Mouse (Mus musculus) ES-E14 (cell line): ENCODE results near the gene Lyve1. TPM values are rescaled to one million over a fixed set of nuclear protein-coding genes. Genes with fewer than 3 reads are reported as not detected.

Experiments used
- DNase-seq: peaks from one replicate; pipeline ENCODE4 v3.0.0-alpha.2; 2013; ENCODE audit warnings: low read depth, low spot score
- H3K27ac ChIP-seq: 2 replicates; pipeline ENCODE4 v1.5.1; 2012; ENCODE audit warnings: low read depth, mild to moderate bottlenecking, low read length, moderate library complexity, mixed read lengths; ENCODE audit not compliant: poor library complexity, insufficient read depth, severe bottlenecking
- H3K36me3 ChIP-seq: 2 replicates; pipeline ENCODE4 v1.6.1; 2012; ENCODE audit warnings: mild to moderate bottlenecking, low read length, moderate library complexity, mixed read lengths; ENCODE audit not compliant: control insufficient read depth, poor library complexity, insufficient read depth, severe bottlenecking
- H3K4me1 ChIP-seq, 2 experiments: fragments of 150-350 bp in 1 of 2; sonication (generic) in 1 of 2; 2 replicates each; pipeline ENCODE4 v1.6.1; 2012; ENCODE audit warnings: low read length in 2 of 2, mild to moderate bottlenecking in 1 of 2, mixed read lengths in 1 of 2; ENCODE audit not compliant: control insufficient read depth in 2 of 2, insufficient read depth in 2 of 2, poor library complexity in 1 of 2
- H3K4me3 ChIP-seq, 2 experiments: fragments of 150-350 bp in 1 of 2; sonication (generic) in 1 of 2; 2 replicates each; pipeline ENCODE4 v1.5.1; 2012; ENCODE audit warnings: low read length in 2 of 2, low read depth in 1 of 2, mild to moderate bottlenecking in 1 of 2, mixed read lengths in 1 of 2; ENCODE audit not compliant: insufficient read depth in 1 of 2, poor library complexity in 1 of 2, severe bottlenecking in 1 of 2
- H3K9ac ChIP-seq: 2 replicates; pipeline ENCODE4 v1.6.1; 2012; ENCODE audit warnings: low read depth, mild to moderate bottlenecking, low read length, mixed read lengths; ENCODE audit not compliant: poor library complexity, insufficient read depth, severe bottlenecking
- H3K9me3 ChIP-seq: fragments of 150-350 bp; sonication (generic); 2 replicates; pipeline ENCODE4 v1.6.1; 2012; ENCODE audit warnings: low read depth, mild to moderate bottlenecking, low read length; ENCODE audit not compliant: control insufficient read depth, insufficient read depth
- CHD2 ChIP-seq: IDR thresholded peaks from 2 replicates; pipeline ENCODE4 v1.6.1; 2014; ENCODE audit warnings: mild to moderate bottlenecking, low read depth, low read length, inconsistent platforms
- HCFC1 ChIP-seq: IDR thresholded peaks from 2 replicates; pipeline ENCODE4 v1.6.1; 2012; ENCODE audit warnings: low read length, inconsistent platforms, borderline replicate concordance; ENCODE audit not compliant: insufficient read depth
- MAFK ChIP-seq: IDR thresholded peaks from 2 replicates; pipeline ENCODE4 v1.6.1; 2014; ENCODE audit warnings: mild to moderate bottlenecking, low read depth, low read length, inconsistent platforms; ENCODE audit not compliant: insufficient read depth
- ZC3H11A ChIP-seq: IDR thresholded peaks from 2 replicates; pipeline ENCODE4 v1.6.1; 2012; ENCODE audit warnings: low read depth, mild to moderate bottlenecking, inconsistent platforms, low read length, borderline replicate concordance
- ZNF384 ChIP-seq: IDR thresholded peaks from 2 replicates; pipeline ENCODE4 v1.6.1; 2012; ENCODE audit warnings: low read depth, low read length, inconsistent platforms
- in situ Hi-C, 2 experiments: fragments of 600-800 bp; cut with MboI; formaldehyde crosslinking; loops; one replicate each; pipeline ENCODE4 v1.15.1; 2025; ENCODE audit warnings: low sequenced_read_pairs in 2 of 2, inconsistent platforms in 1 of 2; ENCODE audit not compliant: unreplicated experiment in 2 of 2
- total RNA-seq: library from RNA; depleted of rRNA; stranded (reverse); fragments of 300-350 nt; gene quantifications from 2 replicates; pipeline ENCODE4 v1.2.3, GENCODE M21; 2012

Lyve1 gene
- total RNA-seq, 1 experiment: not detected

DNA sequence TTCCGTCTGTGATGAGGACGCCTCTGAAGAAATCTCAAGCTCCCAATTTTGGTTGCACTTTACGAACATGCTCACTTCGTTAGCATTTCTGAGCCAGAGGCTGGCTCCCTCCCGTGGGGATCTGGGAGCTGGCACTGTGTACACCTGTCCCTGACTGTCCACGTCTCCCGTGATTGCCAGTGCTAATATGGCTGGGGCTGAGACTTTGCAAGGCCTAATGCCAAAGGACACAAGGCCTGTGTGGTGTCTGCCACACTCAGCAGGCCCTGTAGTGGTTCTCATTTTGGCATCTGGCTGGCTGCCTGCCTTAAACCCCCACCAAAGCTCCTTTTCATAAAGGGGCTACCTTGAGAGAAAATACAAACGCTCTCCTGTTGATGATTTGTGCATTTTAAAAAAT, 52.0 kb downstream of the Lyve1 start:
- in situ Hi-C loops: loop anchor here in 1 of 2 experiments (10.0 kb wide), 1 partner anchor 204 kb away; no protein-coding TSS in a partner anchor
- Histone ChIP-seq H3K9ac (no peak overlapping the region), H3K4me1 (peaks cover 0 to 2% of the 10 kb centered on the region in 2 experiments; a peak in 1 of 4 replicates), H3K27ac (no peak overlapping the region), H3K36me3 (peaks cover 2% of the 10 kb centered on the region; the same call in 1 of the 2 replicates), H3K9me3 (no peaks in the 10 kb centered on the region), H3K4me3 (no peak overlapping the region)
- TF ChIP-seq ZNF384: no peak
- no peak for TF ChIP-seq HCFC1
- no peak for TF ChIP-seq MAFK
- TF ChIP-seq CHD2: no peak
- no peak for TF ChIP-seq ZC3H11A
- no peak for DNase-seq

DNA sequence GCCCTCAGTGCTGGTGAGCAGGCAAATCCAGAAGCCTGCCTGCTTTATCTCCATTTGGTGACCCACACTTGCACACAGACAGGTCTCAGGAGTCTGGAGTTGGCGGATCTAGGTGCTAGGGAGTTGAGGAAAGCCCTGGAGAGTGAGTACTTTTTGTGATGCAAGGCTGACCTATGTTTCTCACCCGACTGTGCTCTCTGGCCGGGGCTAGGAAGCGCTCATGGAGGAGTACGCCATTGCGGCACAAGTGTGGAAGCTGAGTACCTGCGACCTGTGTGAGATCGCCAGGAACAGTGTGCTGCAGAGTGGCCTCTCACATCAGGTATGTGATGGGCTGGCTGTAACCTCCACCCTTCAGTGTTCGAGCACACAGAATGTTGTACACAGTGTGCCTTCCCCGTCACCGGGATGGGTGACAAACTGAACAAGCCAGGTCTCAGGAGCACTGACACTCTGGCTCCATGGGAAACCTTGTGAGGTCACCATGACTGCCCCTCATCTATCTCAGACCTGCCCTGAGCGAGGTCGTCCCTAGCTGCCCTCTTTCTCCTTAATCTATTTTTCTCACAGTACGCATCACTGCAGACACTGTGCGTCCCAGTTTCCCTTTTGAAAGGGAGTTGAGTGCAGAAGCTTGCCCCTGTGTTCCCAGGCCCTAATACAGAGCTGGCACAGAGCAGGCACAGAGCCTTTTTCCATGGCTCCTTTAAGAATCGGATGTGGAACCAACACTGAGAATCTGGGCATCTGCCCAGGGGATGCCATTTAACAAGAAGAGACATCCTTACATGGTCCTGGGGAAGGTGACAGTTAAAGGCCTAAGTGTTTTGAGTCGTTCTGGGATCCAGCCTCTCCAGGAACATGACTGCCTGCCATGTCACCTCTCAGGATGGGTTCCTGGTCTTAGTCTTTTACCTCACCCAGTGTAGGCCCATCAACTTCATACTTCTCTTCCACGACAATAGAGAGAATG, 53.2 kb downstream of the Lyve1 start:
- in situ Hi-C loops: loop anchor here in 1 of 2 experiments (10.0 kb wide), 1 partner anchor 205 kb away; no protein-coding TSS in a partner anchor
- no peaks in the 10 kb centered on the region for H3K9me3 ChIP-seq
- no peak for DNase-seq
- no peak overlapping the region for H3K9ac ChIP-seq
- TF ChIP-seq CHD2: no peak
- no peak for TF ChIP-seq HCFC1
- TF ChIP-seq MAFK: no peak
- TF ChIP-seq ZC3H11A: no peak
- TF ChIP-seq ZNF384: no peak
- H3K4me1 ChIP-seq: peaks cover 0 to 2% of the 10 kb centered on the region in 2 experiments; a peak in 1 of 4 replicates
- no peaks in the 10 kb centered on the region; the same call in 1 of the 2 replicates for H3K36me3 ChIP-seq
- no peak overlapping the region for H3K27ac ChIP-seq
- H3K4me3 ChIP-seq: no peak overlapping the region

GRCm38 (mm10) chr7:110808962-110809361, 54.1 kb downstream of the Lyve1 start:
- no peak overlapping the region for H3K4me3 ChIP-seq
- H3K9me3 ChIP-seq: no peaks in the 10 kb centered on the region
- no peak for DNase-seq
- no peak overlapping the region for H3K9ac ChIP-seq
- H3K36me3 ChIP-seq: no peaks in the 10 kb centered on the region; the same call in 1 of the 2 replicates
- no peak for TF ChIP-seq MAFK
- in situ Hi-C loops: no loop called here
- H3K27ac ChIP-seq: no peak overlapping the region
- H3K4me1 ChIP-seq: peaks cover 0 to 2% of the 10 kb centered on the region in 2 experiments; a peak in 1 of 4 replicates

GRCm38 (mm10) chr7:110807460-110808030, 55.5 kb downstream of the Lyve1 start:
- H3K9me3 ChIP-seq: no peaks in the 10 kb centered on the region
- H3K36me3 ChIP-seq: no peaks in the 10 kb centered on the region; the same call in 1 of the 2 replicates
- in situ Hi-C loops: no loop called here
- peaks cover 0 to 2% of the 10 kb centered on the region in 2 experiments; a peak in 1 of 4 replicates for H3K4me1 ChIP-seq
- DNase-seq: no peak
- H3K27ac ChIP-seq: no peak overlapping the region
- TF ChIP-seq CHD2 (no peak), ZC3H11A (no peak), ZNF384 (no peak), MAFK (no peak), HCFC1 (no peak)
- no peak overlapping the region for H3K9ac ChIP-seq
- no peak overlapping the region for H3K4me3 ChIP-seq
